Mouse (Mus musculus) c-Kit-negative CD71-positive TER-119-positive erythroid progenitor cells, embryonic 14.5 days (primary cell): ENCODE results near the gene Slco3a1.

ENCODE experiments used
- DNase-seq: peaks from one replicate; pipeline ENCODE4 v3.0.0-alpha.2; 2013; ENCODE audit warnings: low read depth, low spot score

Gene Slco3a1

GRCm38 (mm10) chr7:74348318-74348890 lies 206.2 kb downstream of the Slco3a1 start:
- DNase-seq = no peak

- no peak for DNase-seq
Observed at GRCm38 (mm10) chr7:74347026-74347425, 207.6 kb downstream of the Slco3a1 start.

GRCm38 (mm10) chr7:74346451-74346850 lies 208.1 kb downstream of the Slco3a1 start:
- no peak for DNase-seq

- no peak for DNase-seq
Observed at GRCm38 (mm10) chr7:74341149-74341805, 213.3 kb downstream of the Slco3a1 start.

GRCm38 (mm10) chr7:74340419-74340954 lies 214.1 kb downstream of the Slco3a1 start:
- no peak for DNase-seq

- DNase-seq = no peak
Observed at GRCm38 (mm10) chr7:74337677-74338420, 216.7 kb downstream of the Slco3a1 start.

- no peak for DNase-seq
Observed at GRCm38 (mm10) chr7:74332323-74332722, 222.3 kb downstream of the Slco3a1 start.

- no peak for DNase-seq
Observed at GRCm38 (mm10) chr7:74330858-74331726, 223.5 kb downstream of the Slco3a1 start.

GRCm38 (mm10) chr7:74330117-74330857 lies 224.3 kb downstream of the Slco3a1 start:
- DNase-seq = no peak

GRCm38 (mm10) chr7:74329004-74329403 lies 225.6 kb downstream of the Slco3a1 start:
- no peak for DNase-seq

- no peak for DNase-seq
Observed at GRCm38 (mm10) chr7:74327716-74328115, 226.9 kb downstream of the Slco3a1 start.

- DNase-seq = no peak
Observed at GRCm38 (mm10) chr7:74325052-74325451, 229.5 kb downstream of the Slco3a1 start.

- DNase-seq = no peak
Observed at GRCm38 (mm10) chr7:74323683-74324082, 230.9 kb downstream of the Slco3a1 start.

- no peak for DNase-seq
Observed at GRCm38 (mm10) chr7:74323194-74323593, 231.4 kb downstream of the Slco3a1 start.

- no peak for DNase-seq
Observed at GRCm38 (mm10) chr7:74320635-74321034, 233.9 kb downstream of the Slco3a1 start.

- DNase-seq = no peak
Observed at GRCm38 (mm10) chr7:74315836-74316435, 238.6 kb downstream of the Slco3a1 start.

GRCm38 (mm10) chr7:74314276-74314675 lies 240.3 kb downstream of the Slco3a1 start:
- no peak for DNase-seq

- DNase-seq = no peak
Observed at GRCm38 (mm10) chr7:74313279-74314105, 241.1 kb downstream of the Slco3a1 start.

- no peak for DNase-seq
Observed at GRCm38 (mm10) chr7:74311536-74311935, 243.0 kb downstream of the Slco3a1 start.
